Mouse (Mus musculus): Measurements from ENCODE around the gene Ccdc102a. TPM values are rescaled to one million over a fixed set of nuclear protein-coding genes. Genes with fewer than 3 reads are reported as not detected.

The Ccdc102a gene
- polyA plus RNA-seq, 1 experiment = 36.5 TPM

Other genes starting within 250 kb of the Ccdc102a start
- 82.4 and 99.3 TPM in 2 replicates for gene Pllp, start 221.8 kb downstream of the Ccdc102a start, polyA plus RNA-seq (2012; rRNA removed)
- 1.6 and 2.3 TPM in 2 replicates for gene Ccl22, start 172.5 kb downstream of the Ccdc102a start, polyA plus RNA-seq (2012; rRNA removed)
- gene Cx3cl1, start 146.1 kb downstream of the Ccdc102a start, polyA plus RNA-seq (2012; rRNA removed) = 20.6 and 27.3 TPM in 2 replicates
- 2.3 and 4.0 TPM in 2 replicates for gene Ccl17, start 107.6 kb downstream of the Ccdc102a start, polyA plus RNA-seq (2012; rRNA removed)
- 62.3 and 72.1 TPM in 2 replicates for gene Coq9, start 79.8 kb downstream of the Ccdc102a start, polyA plus RNA-seq (2012; rRNA removed)
- 22.0 and 27.7 TPM in 2 replicates for gene Ciapin1, start 79.7 kb downstream of the Ccdc102a start, polyA plus RNA-seq (2012; rRNA removed)
- gene Polr2c, start 60.6 kb downstream of the Ccdc102a start, polyA plus RNA-seq (2012; rRNA removed) = 89.5 and 99.2 TPM in 2 replicates
- gene Dok4, start 41.8 kb downstream of the Ccdc102a start, polyA plus RNA-seq (2012; rRNA removed) = 12.4 and 13.6 TPM in 2 replicates
- 1.4 TPM in 2 replicates for gene Adgrg5, start 5.6 kb upstream of the Ccdc102a start, polyA plus RNA-seq (2012; rRNA removed)
- 47.4 and 52.8 TPM in 2 replicates for gene Adgrg1, start 56.7 kb upstream of the Ccdc102a start, polyA plus RNA-seq (2012; rRNA removed)
- gene Adgrg3, start 99.6 kb upstream of the Ccdc102a start, polyA plus RNA-seq (2012; rRNA removed) = 4.9 and 6.3 TPM in 2 replicates
- 0.04 TPM in 1 of 2 replicates, not detected in the other for gene Drc7, start 137.0 kb upstream of the Ccdc102a start, polyA plus RNA-seq (2012; rRNA removed)
- gene Katnb1, start 163.1 kb upstream of the Ccdc102a start, polyA plus RNA-seq (2012; rRNA removed) = 12.7 and 13.5 TPM in 2 replicates